Mouse (Mus musculus) lung, postnatal 0 days (tissue): ENCODE measurements around the gene Olfr345. TPM values are rescaled to one million over a fixed set of nuclear protein-coding genes. Genes with fewer than 3 reads are reported as not detected.

Experiments used
- ATAC-seq: fragments of 200-750 bp; cut with Nextera tagmentation; 2 replicates; pipeline ENCODE4 v1.8.0; 2017; ENCODE audit warnings: moderate library complexity
- DNase-seq: peaks from one replicate; pipeline ENCODE4 v3.0.0-alpha.2; 2016; ENCODE audit warnings: low spot score
- H3K27ac ChIP-seq: fragments of 300-500 bp; sonication (generic); 2 replicates; pipeline ENCODE4 v1.5.1; 2014; ENCODE audit warnings: antibody characterized with exemption, mild to moderate bottlenecking, low read length, mixed read lengths
- H3K27me3 ChIP-seq: fragments of 300-500 bp; sonication (generic); replicated peaks from 2 replicates; pipeline ENCODE4 v1.6.1; 2014; ENCODE audit warnings: low read length, mixed read lengths; ENCODE audit not compliant: insufficient read depth
- H3K36me3 ChIP-seq: fragments of 300-500 bp; sonication (generic); 2 replicates; pipeline ENCODE4 v1.6.1; 2014; ENCODE audit warnings: low read length, mixed read lengths; ENCODE audit not compliant: insufficient read depth
- H3K4me1 ChIP-seq: fragments of 300-500 bp; sonication (generic); 2 replicates; pipeline ENCODE4 v1.6.1; 2014; ENCODE audit warnings: antibody characterized with exemption, low read depth, low read length, mixed read lengths; ENCODE audit not compliant: insufficient read depth
- H3K4me2 ChIP-seq: fragments of 300-500 bp; sonication (generic); replicated peaks from 2 replicates; pipeline ENCODE4 v1.6.1; 2014; ENCODE audit warnings: low read depth, mild to moderate bottlenecking, low read length, moderate library complexity, mixed read lengths
- H3K4me3 ChIP-seq: fragments of 300-500 bp; sonication (generic); 2 replicates; pipeline ENCODE4 v1.5.1; 2014; ENCODE audit warnings: low read depth, low read length
- H3K9ac ChIP-seq: fragments of 300-500 bp; sonication (generic); replicated peaks from 2 replicates; pipeline ENCODE4 v1.6.1; 2014; ENCODE audit warnings: low read depth, mild to moderate bottlenecking
- H3K9me3 ChIP-seq: fragments of 300-500 bp; sonication (generic); 2 replicates; pipeline ENCODE4 v1.6.1; 2016; ENCODE audit warnings: low read length, mixed read lengths
- CTCF ChIP-seq: IDR thresholded peaks from 2 replicates; pipeline ENCODE4 v1.5.1; 2016; ENCODE audit warnings: antibody characterized with exemption, mild to moderate bottlenecking
- EP300 ChIP-seq: IDR thresholded peaks from 2 replicates; pipeline ENCODE4 v1.6.1; 2016; ENCODE audit warnings: antibody characterized with exemption, mild to moderate bottlenecking, control low read depth
- WGBS: fragments of 180-500 bp; shearing (Covaris S2); extraction: QIAGEN DNeasy Blood & Tissue Kit; methylation state at CpG from one replicate; pipeline ENCODE4 v1.1.7; 2014; 5-methylcytosine and 5-hydroxymethylcytosine counted together
- polyA plus RNA-seq: library from polyadenylated mRNA; unstranded; fragments of >200 nt; fragmentation: Nextera tagmentation; extraction: Ambion mirVana; gene quantifications from 2 replicates; pipeline ENCODE4 v1.2.1, GENCODE M21; 2015

Gene Olfr345
- not detected in 2 replicates for polyA plus RNA-seq

- DNase-seq (no peak), ATAC-seq (no peak)
- no peaks in the 10 kb centered on the region for H3K4me1 ChIP-seq
- no peaks in the 10 kb centered on the region for H3K27me3 ChIP-seq
- TF ChIP-seq EP300 (no peak), CTCF (no peak)
- H3K36me3 ChIP-seq: no peaks in the 10 kb centered on the region
- 67% methylated on average over 1 of the region's 1 CpGs for WGBS
- no peaks in the 10 kb centered on the region for H3K9me3 ChIP-seq
- H3K4me3 ChIP-seq: no peak within 1 kb of the TSS
- no peak within 1 kb of the TSS for H3K4me2 ChIP-seq
- H3K9ac ChIP-seq: no peak within 1 kb of the TSS
- no peak within 1 kb of the TSS for H3K27ac ChIP-seq
Measured at GRCm38 (mm10) chr2:36639741-36640140, at the start of gene Olfr345. Gene Olfr345 (plus strand): TSS chr2:36640041.

- ATAC-seq (no peak), DNase-seq (no peak)
- Histone ChIP-seq H3K9me3 (no peaks in the 10 kb centered on the region), H3K27me3 (no peaks in the 10 kb centered on the region), H3K4me1 (no peaks in the 10 kb centered on the region), H3K27ac (no peak within 1 kb of the TSS), H3K4me2 (no peak within 1 kb of the TSS), H3K36me3 (no peaks in the 10 kb centered on the region), H3K9ac (no peak within 1 kb of the TSS), H3K4me3 (no peak within 1 kb of the TSS)
- TF ChIP-seq CTCF (no peak), EP300 (no peak)
- 87% methylated on average over 1 of the region's 1 CpGs for WGBS
Measured at GRCm38 (mm10) chr2:36685488-36685887, 45.6 kb downstream of the Olfr345 start, which contains the start of gene Olfr346. Gene Olfr346 (plus strand): TSS chr2:36685788.

Other genes starting within 250 kb of the Olfr345 start
- gene Olfr339, start 221.1 kb upstream of the Olfr345 start, polyA plus RNA-seq: not detected in 2 replicates
- not detected in 2 replicates for gene Olfr340, start 187.5 kb upstream of the Olfr345 start, polyA plus RNA-seq
- gene Olfr341, start 157.6 kb upstream of the Olfr345 start, polyA plus RNA-seq: not detected in 2 replicates
- not detected in 2 replicates for gene Olfr342, start 115.0 kb upstream of the Olfr345 start, polyA plus RNA-seq
- gene Olfr344, start 73.4 kb upstream of the Olfr345 start, polyA plus RNA-seq: not detected in 2 replicates
- not detected in 2 replicates for gene Olfr346, start 45.7 kb downstream of the Olfr345 start, polyA plus RNA-seq
- not detected in 2 replicates for gene Olfr347, start 91.9 kb downstream of the Olfr345 start, polyA plus RNA-seq
- not detected in 2 replicates for gene Olfr348, start 144.2 kb downstream of the Olfr345 start, polyA plus RNA-seq
- not detected in 2 replicates for gene Olfr50, start 150.5 kb downstream of the Olfr345 start, polyA plus RNA-seq
- not detected in 2 replicates for gene Olfr3, start 177.0 kb downstream of the Olfr345 start, polyA plus RNA-seq
- gene Olfr350, start 206.3 kb downstream of the Olfr345 start, polyA plus RNA-seq: not detected in 2 replicates
- not detected in 2 replicates for gene Olfr351, start 222.6 kb downstream of the Olfr345 start, polyA plus RNA-seq
- gene Olfr352, start 228.4 kb downstream of the Olfr345 start, polyA plus RNA-seq: not detected in 2 replicates